8 mouse cellular contexts compared by ENCODE assay signal in the genomic region with DNA sequence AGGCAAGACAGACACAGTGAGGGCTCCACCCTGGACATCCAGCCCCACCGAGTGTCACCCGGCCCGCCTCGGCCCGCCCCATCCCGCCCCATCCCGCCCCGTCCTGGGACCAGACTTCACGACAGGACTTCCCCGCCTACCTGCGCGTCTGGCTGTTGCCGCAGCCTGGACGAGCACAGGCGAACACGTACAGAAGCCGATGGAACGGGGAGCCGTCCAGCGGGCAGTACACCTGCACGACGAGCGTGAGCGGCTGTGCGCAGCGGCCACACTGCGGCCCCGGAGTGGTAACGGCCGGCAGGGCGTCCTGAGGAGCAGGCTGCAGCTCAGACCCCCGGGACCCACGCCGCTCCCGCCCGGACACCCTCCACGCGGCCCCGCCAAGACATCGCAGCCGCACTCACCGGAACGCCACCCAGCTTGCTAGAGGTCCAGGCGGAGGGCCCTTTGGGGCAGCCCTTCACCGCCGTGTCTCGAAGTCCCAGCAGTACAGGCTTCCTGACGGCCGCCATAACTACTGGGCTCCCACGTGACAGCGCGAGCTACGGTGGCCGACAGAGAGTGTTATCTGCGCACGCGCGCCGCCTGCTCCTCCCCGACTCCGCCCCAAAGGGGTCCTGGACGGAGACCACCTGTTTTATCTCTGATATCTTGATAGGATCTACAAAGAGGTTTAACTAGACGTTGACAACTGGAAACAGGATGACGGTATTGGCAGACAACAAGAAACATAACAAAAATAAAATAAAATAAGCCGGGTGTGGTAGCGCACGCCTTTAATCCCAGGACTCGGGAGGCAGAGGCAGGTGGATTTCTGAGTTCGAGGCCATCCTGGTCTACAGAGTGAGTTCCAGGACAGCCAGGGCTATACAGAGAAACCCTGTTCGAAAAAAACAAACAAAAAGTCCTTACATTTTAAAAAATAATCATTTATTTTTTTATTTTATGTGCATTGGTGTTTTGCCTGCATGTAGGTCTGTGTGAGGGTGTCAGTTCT. TPM values are rescaled to one million over a fixed set of nuclear protein-coding genes. Genes with fewer than 3 reads are reported as not detected.
DNase-seq lines count a peak whose midpoint lies in the region; ATAC-seq lines count a peak whose summit lies in the region.

Pdcd2l (minus strand) TSS at position 530 of the 997 bp plus-strand sequence.

- peak within 1 kb of the TSS; percentile 84 for H3K4me2 ChIP-seq in heart, embryonic 14.5 days (ENCODE audit: low read length)
- H3K4me2 ChIP-seq in liver, embryonic 13.5 days, result peak within 1 kb of the TSS; percentile 80
- H3K4me2 ChIP-seq in stomach, embryonic 16.5 days (ENCODE audit: low read depth, low read length), result peak within 1 kb of the TSS; percentile 87

- H3K9ac ChIP-seq in heart, embryonic 14.5 days (ENCODE audit: low read length), result peak within 1 kb of the TSS; percentile 97
- H3K9ac ChIP-seq in liver, embryonic 13.5 days, result peak within 1 kb of the TSS; percentile 92
- H3K9ac ChIP-seq in stomach, embryonic 16.5 days (ENCODE audit: low read length), result peak within 1 kb of the TSS; percentile 95

- H3K27ac ChIP-seq in brown adipose tissue, adult 24 weeks (replicated peaks; ENCODE audit: low read depth, low read length), result peak within 1 kb of the TSS; percentile 52
- H3K27ac ChIP-seq in heart, embryonic 14.5 days (replicated peaks in 1 of 2; ENCODE audit: control insufficient read depth in 1 of 2, insufficient read depth in 1 of 2, low read depth in 2 of 2, low read length in 2 of 2), result peak within 1 kb of the TSS; percentile 40 to 63; a peak in 2 of 4 replicates
- peak within 1 kb of the TSS; percentile 84 for H3K27ac ChIP-seq in liver, embryonic 13.5 days
- H3K27ac ChIP-seq in stomach, embryonic 16.5 days (ENCODE audit: low read length), result peak within 1 kb of the TSS; percentile 80

- H3K4me3 ChIP-seq in brown adipose tissue, adult 24 weeks (ENCODE audit: insufficient read depth, low read depth, low read length), result peak within 1 kb of the TSS; percentile 84
- H3K4me3 ChIP-seq in heart, embryonic 14.5 days (ENCODE audit: control insufficient read depth in 1 of 2, insufficient read depth in 1 of 2, low read depth in 1 of 2, low read length in 2 of 2), result peak within 1 kb of the TSS; percentile 89 to 96
- peak within 1 kb of the TSS; percentile 99 for H3K4me3 ChIP-seq in liver, embryonic 13.5 days (replicated peaks)
- H3K4me3 ChIP-seq in stomach, embryonic 16.5 days (replicated peaks; ENCODE audit: low read length), result peak within 1 kb of the TSS; percentile 96

- peak; percentile 95 for DNase-seq in CD4-positive, CD25-positive, alpha-beta regulatory T cell, adult 2 months (ENCODE audit: low read depth, low spot score)
- DNase-seq in fibroblast of lung, adult 2 months (ENCODE audit: low read depth), result peak; percentile 67
- peak; percentile 94 for DNase-seq in kidney, postnatal 14 days
- peak; percentile 88 for DNase-seq in liver, embryonic 13.5 days
- peak; percentile 98 for DNase-seq in neural tube, embryonic 10.5 days (ENCODE audit: extremely low spot score, low spot score)

- H3K4me1 ChIP-seq in brown adipose tissue, adult 24 weeks (ENCODE audit: control insufficient read depth, insufficient read depth, insufficient read length, low read length), result peaks cover 2% of the 10 kb centered on the region; the same call in 1 of the 2 replicates
- peaks cover 0 to 6% of the 10 kb centered on the region in 2 experiments; a peak in 1 of 4 replicates for H3K4me1 ChIP-seq in heart, embryonic 14.5 days (ENCODE audit: control insufficient read depth in 2 of 2, insufficient read depth in 2 of 2, low read length in 2 of 2)
- H3K4me1 ChIP-seq in liver, embryonic 13.5 days (replicated peaks), result peaks cover 20% of the 10 kb centered on the region
- H3K4me1 ChIP-seq in stomach, embryonic 16.5 days (ENCODE audit: control insufficient read depth, insufficient read depth, low read length), result peaks cover 2% of the 10 kb centered on the region; the same call in 1 of the 2 replicates

- 0 out of 2 replicates have a peak, but pooled peaks cover 3% of the 10 kb centered on the region for H3K9me3 ChIP-seq in heart, embryonic 14.5 days (ENCODE audit: control insufficient read depth, low read length)
- no peaks in the 10 kb centered on the region for H3K9me3 ChIP-seq in liver, embryonic 13.5 days (replicated peaks)
- H3K9me3 ChIP-seq in stomach, embryonic 16.5 days (replicated peaks; ENCODE audit: control insufficient read depth, low read length), result no peaks in the 10 kb centered on the region

- 3% methylated on average over 65 of the region's 70 CpGs for WGBS in heart, embryonic 14.5 days
- 2% methylated on average over 70 of the region's 70 CpGs for WGBS in liver, embryonic 13.5 days (ENCODE audit: insufficient replicate concordance)
- 3% methylated on average over 64 of the region's 70 CpGs for WGBS in stomach, embryonic 16.5 days

- peak; percentile 91 for ATAC-seq in heart, embryonic 14.5 days (ENCODE audit: insufficient number of reproducible peaks, insufficient read depth, low FRiP score, low read depth)
- peak; percentile 95 for ATAC-seq in liver, embryonic 13.5 days (ENCODE audit: low read depth)
- ATAC-seq in stomach, embryonic 16.5 days (ENCODE audit: insufficient read depth, low FRiP score), result peak; percentile 94

- peaks cover 35% of the 10 kb centered on the region for H3K36me3 ChIP-seq in heart, embryonic 14.5 days (ENCODE audit: control insufficient read depth, insufficient read depth, low read length)
- peaks cover 37% of the 10 kb centered on the region for H3K36me3 ChIP-seq in liver, embryonic 13.5 days
- peaks cover 17% of the 10 kb centered on the region for H3K36me3 ChIP-seq in stomach, embryonic 16.5 days (ENCODE audit: control insufficient read depth, insufficient read depth, low read length)

- H3K27me3 ChIP-seq in heart, embryonic 14.5 days (ENCODE audit: control insufficient read depth, insufficient read depth, low read length), result no peaks in the 10 kb centered on the region
- H3K27me3 ChIP-seq in liver, embryonic 13.5 days, result no peaks in the 10 kb centered on the region
- no peaks in the 10 kb centered on the region for H3K27me3 ChIP-seq in stomach, embryonic 16.5 days (ENCODE audit: control insufficient read depth, insufficient read depth, low read length)

RNA-seq across cellular contexts. Expression of gene Pdcd2l, which starts in this region (rescaled TPM):
- polyA plus RNA-seq in brown adipose tissue, adult 24 weeks (2012; ENCODE audit: insufficient read depth, insufficient read length, missing spikeins), result 11.5 and 22.8 TPM in 2 replicates
- polyA plus RNA-seq in heart, embryonic 14.5 days (2014; fragmentation: Nextera tagmentation; extraction: Ambion mirVana), result 52.3 and 54.3 TPM in 2 replicates
- 31.8 and 32.1 TPM in 2 replicates for polyA plus RNA-seq in liver, embryonic 13.5 days (2015; fragmentation: Nextera tagmentation; extraction: Ambion mirVana)
- polyA plus RNA-seq in stomach, embryonic 16.5 days (2015; fragmentation: Nextera tagmentation; extraction: Ambion mirVana), result 53.6 and 54.8 TPM in 2 replicates

Comparison
In these comparisons a context has a peak if more than half of its experiments do, and no peak if none do; other contexts are left out.
1. Peak in every context shown above with its lines: DNase-seq, ATAC-seq, H3K4me3 ChIP-seq and H3K27ac ChIP-seq.